Mouse (Mus musculus): ENCODE measurements around the gene Hoxa6.

DNA sequence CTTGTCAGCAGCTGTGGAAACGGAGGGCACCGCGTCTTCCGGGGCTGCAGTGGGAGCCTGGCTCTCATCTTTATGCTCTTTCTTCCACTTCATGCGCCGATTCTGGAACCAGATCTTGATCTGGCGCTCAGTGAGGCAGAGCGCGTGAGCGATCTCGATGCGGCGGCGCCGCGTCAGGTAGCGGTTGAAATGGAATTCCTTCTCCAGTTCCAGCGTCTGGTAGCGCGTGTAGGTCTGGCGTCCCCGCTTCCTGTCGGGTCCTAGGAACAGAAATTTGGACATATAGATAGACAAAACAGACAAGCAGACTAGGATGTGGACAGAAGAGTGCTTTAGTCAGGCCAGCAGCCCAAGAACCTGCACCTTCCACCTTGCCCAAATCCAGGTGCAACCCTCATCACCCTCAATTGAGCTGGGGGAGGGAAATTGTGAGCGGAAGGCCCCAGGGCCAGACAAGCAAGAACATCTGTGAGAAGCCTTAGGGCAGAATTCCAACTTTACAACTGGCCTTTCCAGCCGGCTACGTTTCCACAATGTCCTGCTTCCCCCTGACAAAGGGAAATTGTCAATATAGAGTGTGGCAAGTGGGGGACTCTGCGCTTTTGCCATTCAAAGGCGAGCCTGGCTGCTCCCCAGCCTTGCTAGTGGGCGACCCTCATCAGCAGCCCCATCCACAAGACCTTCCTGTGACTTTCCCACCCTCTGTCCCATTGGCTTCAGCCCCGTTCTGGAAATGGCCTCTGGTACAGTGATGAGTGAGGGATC, 7.4 kb upstream of the Hoxa6 start:
- TF ChIP-seq CTCF (IDR thresholded peaks at IDR 0.05; ENCODE audit: low read depth) (no peak), EP300 (optimal IDR thresholded peaks at IDR 0.05) (no peak)
